ENCODE assay signal across 8 mouse cellular contexts in genomic region chr5:123076419-123077281, GRCm38 (mm10). TPM values are rescaled to one million over a fixed set of nuclear protein-coding genes. Genes with fewer than 3 reads are reported as not detected.
A peak's percentile ranks its signal among the peaks of the same experiment; 100 is the strongest.
DNase-seq lines count a peak whose midpoint lies in the region; ATAC-seq lines count a peak whose summit lies in the region.

No protein-coding gene starts in this region.

- H3K4me1 ChIP-seq in hindbrain, embryonic 10.5 days (replicated peaks) = peaks cover 30% of the 10 kb centered on the region

- peak overlapping the region; percentile 90 for H3K27ac ChIP-seq in hindbrain, embryonic 10.5 days

- peaks cover 2% of the 10 kb centered on the region; the same call in 1 of the 2 replicates for H3K36me3 ChIP-seq in hindbrain, embryonic 10.5 days

- peak overlapping the region; percentile 83 for H3K4me3 ChIP-seq in hindbrain, embryonic 10.5 days

- H3K9me3 ChIP-seq in hindbrain, embryonic 10.5 days = peaks cover 3% of the 10 kb centered on the region; the same call in 1 of the 2 replicates

- DNase-seq in frontal cortex, postnatal 25 days (ENCODE audit: low spot score in 2 of 2) = no peak
- DNase-seq in 416B (ENCODE audit: low read depth) = peak; percentile 31
- peak; percentile 65 for DNase-seq in c-Kit-positive CD71-positive TER-119-positive erythroid progenitor cells, embryonic 14.5 days (ENCODE audit: low spot score)
- DNase-seq in hindbrain, embryonic 10.5 days (ENCODE audit: low spot score) = no peak
- peak; percentile 92 for DNase-seq in thymus, postnatal 0 days (ENCODE audit: low spot score)
- DNase-seq in right cerebral cortex, postnatal 14 days = no peak

- ATAC-seq in frontal cortex, adult (ENCODE audit: low TSS enrichment) = peak; percentile 50
- ATAC-seq in megakaryocyte progenitor cell, adult 5-6 weeks (replicated peaks; ENCODE audit: poor library complexity) = peak; percentile 84

- WGBS in hindbrain, embryonic 10.5 days = 5% methylated on average over 35 of the region's 35 CpGs

- no peaks in the 10 kb centered on the region for H3K27me3 ChIP-seq in hindbrain, embryonic 10.5 days (ENCODE audit: insufficient read depth, poor library complexity, severe bottlenecking)

RNA-seq across cellular contexts. Expression of gene Tmem120b, which starts 8.4 kb away (rescaled TPM):
- polyA plus RNA-seq in hindbrain, embryonic 10.5 days (2016; fragmentation: Nextera tagmentation; extraction: Ambion mirVana) = 12.9 and 13.4 TPM in 2 replicates
- 0.42 and 1.4 TPM in 2 replicates for total RNA-seq in megakaryocyte progenitor cell, adult 5-6 weeks (2015)
- total RNA-seq in megakaryocyte progenitor cell, adult 5-6 weeks (2017) = 1.4 and 1.6 TPM in 2 replicates
- 33.2 and 35.9 TPM in 2 replicates for polyA plus RNA-seq in thymus, postnatal 0 days (2015; fragmentation: Nextera tagmentation; extraction: Ambion mirVana)

RNA-seq across cellular contexts. Expression of gene Morn3, which starts 29.8 kb away (rescaled TPM):
- polyA plus RNA-seq in hindbrain, embryonic 10.5 days (2016; fragmentation: Nextera tagmentation; extraction: Ambion mirVana) = 0.50 and 2.4 TPM in 2 replicates
- not detected in 2 replicates for total RNA-seq in megakaryocyte progenitor cell, adult 5-6 weeks (2015)
- total RNA-seq in megakaryocyte progenitor cell, adult 5-6 weeks (2017) = not detected in 2 replicates
- polyA plus RNA-seq in thymus, postnatal 0 days (2015; fragmentation: Nextera tagmentation; extraction: Ambion mirVana) = 0.58 and 0.60 TPM in 2 replicates

RNA-seq across cellular contexts. Expression of gene Rhof, which starts 55.8 kb away (rescaled TPM):
- polyA plus RNA-seq in hindbrain, embryonic 10.5 days (2016; fragmentation: Nextera tagmentation; extraction: Ambion mirVana) = 1.9 and 2.2 TPM in 2 replicates
- total RNA-seq in megakaryocyte progenitor cell, adult 5-6 weeks (2015) = 0.42 and 1.0 TPM in 2 replicates
- total RNA-seq in megakaryocyte progenitor cell, adult 5-6 weeks (2017) = 0.54 and 1.1 TPM in 2 replicates
- 10.4 and 11.1 TPM in 2 replicates for polyA plus RNA-seq in thymus, postnatal 0 days (2015; fragmentation: Nextera tagmentation; extraction: Ambion mirVana)

Comparison
In these comparisons a context has a peak if more than half of its experiments do, and no peak if none do; other contexts are left out.
1. DNase-seq: peak in 416B (single experiment), c-Kit-positive CD71-positive TER-119-positive erythroid progenitor cells, embryonic 14.5 days (single experiment) and thymus, postnatal 0 days (single experiment); none in frontal cortex, postnatal 25 days (0 of 2), hindbrain, embryonic 10.5 days (single experiment) and right cerebral cortex, postnatal 14 days (single experiment).